Mouse (Mus musculus) colon, adult 2 months (tissue): Measurements from ENCODE around the gene Slc13a2. TPM values are rescaled to one million over a fixed set of nuclear protein-coding genes. Genes with fewer than 3 reads are reported as not detected.

Experiments
- polyA plus RNA-seq: library from polyadenylated mRNA; depleted of rRNA; stranded (reverse); fragments of >200 nt; gene quantifications from 2 replicates; pipeline ENCODE4 v1.2.3, GENCODE M21; 2012; rRNA removed

The Slc13a2 gene
- 243 and 292 TPM in 2 replicates for polyA plus RNA-seq

GRCm38 (mm10) chr11:78422055-78422819 is at the start of gene Slc13a2:
Gene Slc13a2 (minus strand): TSS chr11:78422217.

GRCm38 (mm10) chr11:78465568-78466180 is 43.7 kb upstream of the Slc13a2 start, which contains the start of gene Slc46a1:
Gene Slc46a1 (plus strand): TSS chr11:78465697.

GRCm38 (mm10) chr11:78386508-78387043 is 35.4 kb downstream of the Slc13a2 start, which contains the start of gene Foxn1:
Gene Foxn1 (minus strand): TSS chr11:78386558.

Other genes with a start within 250 kb of the Slc13a2 start
- gene Nek8, start 245.5 kb downstream of the Slc13a2 start, polyA plus RNA-seq = 22.3 and 22.8 TPM in 2 replicates
- 42.4 and 46.5 TPM in 2 replicates for gene Tlcd1, start 245.5 kb downstream of the Slc13a2 start, polyA plus RNA-seq
- gene Rpl23a, start 238.6 kb downstream of the Slc13a2 start, polyA plus RNA-seq = 91.3 and 145 TPM in 2 replicates
- 29.9 and 32.3 TPM in 2 replicates for gene Rab34, start 233.8 kb downstream of the Slc13a2 start, polyA plus RNA-seq
- 0.30 and 0.80 TPM in 2 replicates for gene Proca1, start 228.8 kb downstream of the Slc13a2 start, polyA plus RNA-seq
- gene Sdf2, start 176.5 kb downstream of the Slc13a2 start, polyA plus RNA-seq = 109 and 111 TPM in 2 replicates
- gene Supt6, start 176.2 kb downstream of the Slc13a2 start, polyA plus RNA-seq = 17.3 and 23.4 TPM in 2 replicates
- gene 2610507B11Rik, start 160.5 kb downstream of the Slc13a2 start, polyA plus RNA-seq = 65.5 and 85.1 TPM in 2 replicates
- gene BC030499, start 131.4 kb downstream of the Slc13a2 start, polyA plus RNA-seq = 0.22 and 0.34 TPM in 2 replicates
- gene Spag5, start 120.7 kb downstream of the Slc13a2 start, polyA plus RNA-seq = 8.6 and 9.4 TPM in 2 replicates
- gene Aldoc, start 99.2 kb downstream of the Slc13a2 start, polyA plus RNA-seq = 16.8 and 18.5 TPM in 2 replicates
- gene Pigs, start 93.8 kb downstream of the Slc13a2 start, polyA plus RNA-seq = 96.0 and 116 TPM in 2 replicates
- gene Unc119, start 78.7 kb downstream of the Slc13a2 start, polyA plus RNA-seq = 90.9 and 94.8 TPM in 2 replicates
- gene Foxn1, start 35.7 kb downstream of the Slc13a2 start, polyA plus RNA-seq = 0.86 and 1.3 TPM in 2 replicates
- 56.5 and 74.1 TPM in 2 replicates for gene Slc46a1, start 43.5 kb upstream of the Slc13a2 start, polyA plus RNA-seq
- gene Sarm1, start 75.5 kb upstream of the Slc13a2 start, polyA plus RNA-seq = 0.83 and 1.00 TPM in 2 replicates
- gene Vtn, start 76.9 kb upstream of the Slc13a2 start, polyA plus RNA-seq = 2.4 and 6.1 TPM in 2 replicates
- not detected in 2 replicates for gene Sebox, start 81.2 kb upstream of the Slc13a2 start, polyA plus RNA-seq
- 6.8 and 8.4 TPM in 2 replicates for gene Tmem199, start 90.0 kb upstream of the Slc13a2 start, polyA plus RNA-seq
- gene Poldip2, start 90.0 kb upstream of the Slc13a2 start, polyA plus RNA-seq = 37.7 and 42.1 TPM in 2 replicates
- gene Tnfaip1, start 114.1 kb upstream of the Slc13a2 start, polyA plus RNA-seq = 45.7 and 46.7 TPM in 2 replicates
- gene Ift20, start 114.1 kb upstream of the Slc13a2 start, polyA plus RNA-seq = 64.5 and 70.4 TPM in 2 replicates
- gene Tmem97, start 128.6 kb upstream of the Slc13a2 start, polyA plus RNA-seq = 45.0 and 66.3 TPM in 2 replicates